Mouse (Mus musculus) embryo, embryonic 11 days (tissue): ENCODE results near the gene Ccr10.
A peak's percentile ranks its signal among the peaks of the same experiment; 100 is the strongest.
"Not testable (repeated sequence)": the region's sequence is repeated elsewhere in the genome, so short reads cannot be mapped to it uniquely, and the experiment has no call there.

Experiments
- DNase-seq: peaks from one replicate; pipeline ENCODE4 v3.0.0-alpha.2; 2015

Ccr10 gene

GRCm38 (mm10) chr11:101170811-101171610 lies 4.2 kb downstream of the Ccr10 start, which contains the start of gene Plekhh3:
Gene Plekhh3, minus strand, starts transcription at chr11:101171351.
- peak; percentile 98 for DNase-seq

DNA sequence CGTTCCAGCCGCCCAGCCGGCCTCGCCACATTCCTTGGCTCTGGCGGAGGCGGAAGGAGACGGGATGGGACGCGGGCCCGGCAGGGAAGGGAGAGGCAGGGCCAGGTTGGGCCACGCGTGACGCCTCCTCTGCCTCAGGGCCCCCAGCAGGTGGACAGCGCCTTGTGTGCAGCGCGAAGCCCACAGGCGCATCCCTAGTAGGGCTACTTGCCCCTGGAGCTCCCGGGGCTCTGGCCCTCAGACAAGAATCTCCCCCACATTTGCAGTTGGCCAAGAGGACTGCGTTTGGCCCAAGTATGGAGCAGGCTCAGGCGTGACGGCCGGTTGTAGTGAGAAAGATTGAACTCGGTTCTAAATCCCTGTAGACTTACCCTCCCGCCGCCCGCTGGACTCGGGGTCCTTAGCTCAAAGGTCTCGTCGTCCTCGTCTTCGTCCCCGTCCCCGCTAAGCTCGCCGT lies 4.9 kb downstream of the Ccr10 start, which contains the start of gene Cntnap1:
TSS of gene Cntnap1 (plus strand) at position 170 of the 457 bp plus-strand sequence.
- DNase-seq = peak; percentile 40

DNA sequence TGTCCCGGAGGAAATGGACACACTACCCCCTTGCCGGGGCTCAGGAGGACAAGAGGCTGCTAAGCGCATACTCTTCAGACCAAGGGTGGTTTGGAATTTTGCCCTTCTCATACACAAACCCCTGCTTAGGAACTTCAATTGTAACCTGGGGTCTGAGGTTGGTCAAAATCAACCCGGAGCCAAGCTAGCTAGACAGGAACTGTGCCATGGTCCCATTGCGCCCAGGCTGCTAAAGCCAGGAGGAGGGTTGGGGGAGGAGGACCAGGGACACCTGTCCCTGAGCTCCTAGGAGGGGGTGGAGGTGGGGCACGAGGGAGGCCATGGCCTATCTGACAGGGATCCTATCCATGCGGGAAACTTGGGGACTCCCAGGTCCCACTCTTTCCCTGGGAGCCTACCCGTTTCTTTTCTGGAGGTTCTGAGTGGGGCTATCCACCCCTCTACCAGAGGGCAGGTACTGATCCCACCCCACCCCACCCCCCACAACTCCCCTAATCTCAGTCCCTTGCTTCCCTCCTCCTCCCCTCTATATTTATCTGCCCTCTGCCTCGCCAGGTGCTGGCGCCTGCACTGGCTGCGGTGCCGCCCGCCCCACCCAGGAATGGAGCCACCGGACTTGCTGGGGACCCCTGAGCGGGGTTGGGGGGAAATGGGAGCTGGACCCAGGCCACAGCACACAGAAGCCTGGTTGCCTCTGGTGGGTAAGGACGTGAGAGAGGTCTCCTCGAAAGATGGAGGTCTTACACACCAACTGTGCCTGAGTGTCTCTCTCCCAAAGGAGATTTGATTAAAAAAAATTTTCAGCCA lies 5.7 kb downstream of the Ccr10 start:
- DNase-seq = no peak

DNA sequence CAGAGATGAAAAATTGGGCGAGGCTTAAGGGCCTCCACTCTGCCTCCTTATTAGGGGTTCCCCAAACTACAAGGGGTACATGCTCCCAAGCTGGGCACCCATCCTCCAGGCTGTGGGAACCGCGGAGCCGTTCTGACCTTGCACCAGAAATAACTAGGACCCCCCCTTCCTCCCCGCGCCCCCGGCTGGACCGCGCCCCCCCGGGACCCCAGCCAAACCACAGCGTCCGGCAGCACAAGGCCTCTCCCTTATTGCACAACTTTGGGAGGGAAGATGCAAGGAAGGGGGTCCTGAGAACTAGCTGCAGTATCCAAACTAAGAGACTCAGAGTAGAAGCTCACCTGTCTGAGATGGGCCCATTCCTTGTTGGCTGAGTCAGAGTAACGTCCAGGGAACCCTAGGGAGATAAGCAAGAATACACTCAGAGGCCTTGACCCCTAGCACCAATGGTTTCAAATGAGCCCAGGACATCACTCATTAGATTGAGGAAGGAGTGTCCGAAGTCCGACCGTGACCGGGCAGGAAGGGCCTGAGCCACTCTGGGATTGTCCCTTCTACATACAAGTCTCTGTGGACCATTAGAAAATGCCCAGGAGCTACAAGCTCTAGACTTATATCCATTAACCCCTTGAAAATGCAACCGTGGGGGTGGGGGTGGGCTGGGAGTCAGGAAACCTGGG lies 6.8 kb downstream of the Ccr10 start:
- DNase-seq = no peak

- DNase-seq = no peak
Observed at GRCm38 (mm10) chr11:101167963-101168300, 7.3 kb downstream of the Ccr10 start.

DNA sequence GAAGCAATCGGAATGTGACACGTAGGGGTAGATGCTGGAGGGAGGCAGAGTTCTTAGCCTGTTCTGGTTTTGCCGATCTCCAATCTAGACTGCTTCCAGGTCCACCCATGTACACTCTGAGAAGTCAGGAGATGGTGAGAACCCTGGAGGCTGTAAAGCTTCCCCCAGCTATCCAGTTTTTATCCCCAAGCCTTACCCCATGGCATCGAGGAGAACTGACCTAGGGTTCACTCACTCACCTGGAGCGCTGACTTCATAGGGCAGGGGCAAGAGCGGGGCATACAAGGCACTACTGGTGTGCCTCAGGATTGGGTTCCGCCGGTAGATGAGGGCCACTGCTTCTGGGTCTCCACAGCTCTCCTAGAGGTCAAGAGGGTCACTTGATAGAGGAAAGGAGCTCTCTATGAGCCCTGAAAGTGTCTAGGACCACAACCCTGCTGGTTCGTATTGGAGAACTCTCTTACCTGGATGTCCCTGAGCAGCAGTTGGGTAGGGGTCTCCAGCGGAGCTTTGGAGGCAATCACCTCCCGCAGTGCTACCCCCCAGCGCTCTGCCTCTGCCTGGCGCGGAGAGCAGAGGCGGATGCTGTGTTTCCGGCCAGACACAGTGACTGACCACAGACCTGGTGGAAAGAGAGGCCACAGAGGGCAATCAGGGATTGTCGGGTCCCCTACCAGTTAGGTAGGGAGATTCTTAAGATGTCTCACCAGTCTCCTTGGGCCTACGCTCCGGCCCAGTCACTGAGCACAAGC lies 7.9 kb downstream of the Ccr10 start:
- no peak for DNase-seq

DNA sequence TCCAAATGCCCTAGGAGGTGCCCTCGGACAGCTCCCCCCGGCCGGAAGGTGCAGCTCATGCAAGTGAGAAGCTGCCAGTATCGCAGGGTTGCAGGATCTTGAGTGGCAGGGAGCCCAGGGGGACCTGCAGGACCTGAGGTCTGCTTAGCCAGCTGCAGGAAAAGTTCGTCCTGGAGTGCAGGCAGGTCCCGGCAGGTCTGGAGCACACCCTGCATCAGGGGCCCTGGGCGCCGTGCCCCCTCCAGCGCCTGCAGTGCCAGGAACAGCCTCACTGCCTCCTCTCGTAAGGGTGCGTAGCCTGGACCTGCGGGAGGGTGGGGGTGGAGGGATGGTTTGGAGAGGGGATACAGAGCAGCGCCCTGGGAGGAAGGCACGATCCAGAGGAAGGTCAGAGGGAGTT lies 8.9 kb downstream of the Ccr10 start:
- DNase-seq = no peak

DNA sequence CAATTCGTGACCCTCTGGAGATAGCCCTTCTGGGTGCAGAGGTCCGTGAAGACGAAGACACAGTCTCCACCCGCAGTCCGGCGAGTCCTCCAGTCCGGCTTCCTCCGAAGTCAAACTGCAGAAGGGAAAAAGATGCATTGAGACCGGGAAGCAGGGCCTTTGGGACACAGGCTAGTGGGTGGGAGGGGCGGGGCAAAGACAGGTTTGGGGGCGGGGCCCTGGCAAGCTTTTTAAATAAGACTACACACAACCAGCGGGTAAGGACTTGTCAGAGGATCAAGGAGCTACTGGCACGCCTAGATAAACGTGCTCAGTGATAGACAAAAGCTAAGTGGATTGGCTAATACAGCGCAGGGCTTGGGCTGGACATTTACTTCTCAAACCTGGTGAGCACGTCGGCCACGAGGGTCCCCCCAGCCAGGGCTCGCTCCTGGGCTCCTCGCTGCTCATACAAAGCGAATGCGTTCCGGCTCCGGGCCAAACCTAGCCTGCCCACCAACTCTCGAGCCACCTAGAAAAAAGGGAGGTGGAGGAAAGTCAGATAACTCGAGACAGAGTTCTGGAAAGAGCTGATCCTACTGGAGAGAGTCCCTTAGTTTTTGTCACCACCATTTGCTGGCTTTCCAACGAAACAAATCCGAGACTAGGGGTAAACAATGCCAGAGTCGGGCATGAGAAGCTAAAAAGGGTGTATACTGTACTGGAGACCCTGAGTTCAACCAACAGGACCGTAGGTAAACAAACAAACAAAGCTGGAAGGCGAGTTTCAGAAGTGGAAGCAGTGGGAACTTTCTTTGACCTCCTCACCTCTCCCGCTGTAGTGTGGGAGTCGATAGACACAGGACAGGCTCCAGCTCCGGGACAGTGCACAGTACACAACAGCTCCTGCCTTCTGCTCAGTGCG lies 10.3 kb downstream of the Ccr10 start:
- peak; percentile 42 for DNase-seq

DNA sequence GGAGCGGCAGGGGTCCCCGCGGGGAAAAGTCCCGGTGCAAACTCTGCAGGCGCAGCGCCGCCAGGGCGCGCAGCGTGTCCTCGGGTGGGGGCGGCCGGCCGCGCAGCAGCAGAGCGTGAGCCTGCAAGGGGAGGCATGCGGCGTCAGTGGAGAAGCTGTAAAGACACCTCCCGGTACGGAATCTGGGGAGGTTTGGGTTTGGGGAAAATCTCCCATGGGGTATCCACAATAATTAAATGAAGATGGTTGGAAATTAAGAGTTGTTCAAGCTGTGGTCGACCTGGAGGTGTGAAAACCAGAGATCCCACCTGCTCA lies 10.9 kb downstream of the Ccr10 start:
- no peak for DNase-seq

DNA sequence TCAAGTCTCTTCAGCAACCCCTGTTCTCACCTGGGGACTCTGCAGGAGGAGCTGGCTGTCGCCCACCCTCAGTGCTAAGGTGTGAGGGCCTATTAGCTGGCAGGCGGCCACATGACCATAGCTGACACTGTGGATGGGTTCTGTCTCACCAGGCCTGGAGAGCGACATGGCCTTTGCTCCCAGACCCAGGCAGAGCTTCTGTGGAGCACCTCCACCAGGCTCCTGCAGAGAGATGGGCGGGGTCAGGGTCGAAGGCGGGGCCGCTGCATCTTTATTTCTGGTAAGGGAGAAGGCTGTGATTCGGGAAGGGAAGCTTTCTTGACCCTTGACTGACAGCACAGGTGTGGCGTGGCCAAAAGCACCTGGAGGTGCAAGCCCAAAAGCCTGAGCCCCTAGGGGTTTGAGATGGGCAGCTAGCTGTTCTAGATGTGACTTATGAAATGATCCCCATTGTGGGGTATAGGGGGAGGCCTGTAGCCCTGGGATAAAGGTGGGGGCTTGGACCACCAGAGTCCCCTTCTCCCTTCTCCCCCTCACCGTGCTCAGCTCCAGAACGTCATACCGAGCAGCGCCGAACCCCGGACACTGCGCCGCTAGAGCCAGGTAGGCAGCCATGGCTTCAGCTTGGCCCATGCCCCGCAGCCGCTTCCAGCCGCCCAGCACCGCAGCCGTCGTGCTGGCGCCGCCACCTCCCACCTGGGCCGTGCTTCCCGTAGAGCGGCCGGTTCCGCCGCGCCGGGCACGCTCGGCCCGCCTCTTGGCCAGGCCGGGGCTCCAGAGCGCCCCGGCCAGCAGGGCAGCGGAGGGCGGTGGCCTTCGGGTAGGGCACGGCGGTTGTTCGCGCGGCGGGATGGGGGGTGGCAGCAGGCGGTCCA lies 11.5 kb downstream of the Ccr10 start:
- DNase-seq = no peak

- no peak for DNase-seq
Observed at GRCm38 (mm10) chr11:101162772-101163171, 12.5 kb downstream of the Ccr10 start.

DNA sequence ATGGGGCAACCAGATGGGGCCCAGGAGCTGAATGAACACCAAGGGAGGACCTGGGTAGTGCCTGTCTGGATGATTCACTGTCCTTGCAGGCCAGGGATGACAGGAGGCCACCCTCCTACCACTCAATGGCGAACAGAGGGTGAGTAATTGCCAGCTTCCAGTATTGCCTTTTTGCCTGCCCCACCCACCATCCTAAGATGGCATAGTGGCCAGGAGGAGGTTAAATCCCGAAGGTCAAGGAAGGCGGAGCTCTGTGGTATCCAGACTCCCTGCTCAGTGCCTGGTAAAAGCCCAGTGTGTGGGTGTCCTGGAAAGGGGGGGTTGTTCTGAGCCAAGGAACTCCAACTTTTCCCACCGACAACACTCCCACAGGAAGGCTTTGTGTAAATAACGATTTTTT lies 12.9 kb downstream of the Ccr10 start:
- no peak for DNase-seq

- no peak for DNase-seq
Observed at GRCm38 (mm10) chr11:101161551-101161950, 13.7 kb downstream of the Ccr10 start.

- DNase-seq = not testable (repeated sequence)
Observed at GRCm38 (mm10) chr11:101160981-101161505, 14.2 kb downstream of the Ccr10 start.

DNA sequence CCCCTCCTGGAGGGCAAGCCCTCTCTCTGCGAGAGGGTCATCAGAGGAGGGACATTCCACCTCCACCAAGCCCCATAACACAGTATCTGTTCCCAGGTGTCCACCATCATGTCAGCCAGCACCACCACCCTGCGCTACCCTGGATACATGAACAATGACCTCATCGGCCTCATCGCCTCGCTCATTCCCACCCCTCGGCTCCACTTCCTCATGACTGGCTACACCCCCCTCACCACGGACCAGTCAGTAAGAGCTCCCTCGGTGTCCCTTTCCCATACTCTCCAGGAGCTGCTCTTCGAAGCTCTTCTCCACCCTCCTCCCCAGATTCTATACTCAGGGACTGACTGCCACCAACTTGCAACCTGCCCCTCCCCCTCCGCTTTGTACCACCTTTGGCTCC lies 15.1 kb downstream of the Ccr10 start:
- DNase-seq = not testable (repeated sequence)

GRCm38 (mm10) chr11:101155728-101156371 lies 19.4 kb downstream of the Ccr10 start, which contains the start of gene Tubg2:
Gene Tubg2, plus strand, starts transcription at chr11:101155907.
- peak; percentile 86 for DNase-seq

DNA sequence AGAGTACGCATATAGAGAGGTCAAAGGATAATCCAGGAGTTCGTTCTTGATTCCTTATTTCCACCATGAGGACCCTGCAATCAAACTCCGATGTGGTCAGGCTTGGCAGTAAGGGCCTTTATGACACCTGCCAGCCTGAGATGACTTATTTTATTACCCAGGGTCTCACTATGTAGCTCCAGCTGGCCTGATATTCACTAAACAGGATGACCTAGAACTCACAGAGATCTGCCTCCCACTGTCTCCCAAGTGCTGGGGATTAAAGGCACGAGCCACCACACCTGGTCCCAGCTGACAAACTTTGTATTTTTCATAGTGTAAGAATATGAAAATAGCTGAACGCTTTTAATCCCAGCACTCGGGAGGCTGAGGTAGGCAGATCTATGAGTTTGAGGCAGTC lies 20.1 kb downstream of the Ccr10 start:
- DNase-seq = no peak

- DNase-seq = no peak
Observed at GRCm38 (mm10) chr11:101154648-101155047, 20.6 kb downstream of the Ccr10 start.

GRCm38 (mm10) chr11:101152825-101153224 lies 22.4 kb downstream of the Ccr10 start:
- DNase-seq = no peak

GRCm38 (mm10) chr11:101151063-101151462 lies 24.2 kb downstream of the Ccr10 start:
- DNase-seq = no peak
